Mouse (Mus musculus): ENCODE results near the gene Mkrn2. TPM values are rescaled to one million over a fixed set of nuclear protein-coding genes. Genes with fewer than 3 reads are reported as not detected.
A peak's percentile ranks its signal among the peaks of the same experiment; 100 is the strongest.

The Mkrn2 gene
- polyA plus RNA-seq, 1 experiment: 17.0 TPM

- Histone ChIP-seq H3K36me3 (ENCODE audit: control insufficient read depth, insufficient read depth) (no peaks in the 10 kb centered on the region), H3ac (ENCODE audit: control insufficient read depth, insufficient read length) (no peak overlapping the region), H3K79me2 (ENCODE audit: control insufficient read depth, insufficient read depth) (peaks cover 98% of the 10 kb centered on the region), H3K4me3 (no peak overlapping the region), H3K4me2 (ENCODE audit: low read depth) (peak overlapping the region; percentile 45), H3K27me3 (ENCODE audit: control insufficient read depth, insufficient read depth, insufficient read length) (no peaks in the 10 kb centered on the region)
- no peak for TF ChIP-seq MYOG (IDR thresholded peaks at IDR 0.05; ENCODE audit: control insufficient read depth in 1 of 3, insufficient read depth in 1 of 3, insufficient read length in 2 of 3, low read depth in 2 of 3)
- TF ChIP-seq CEBPB (IDR thresholded peaks at IDR 0.05; ENCODE audit: insufficient read depth, poor library complexity, severe bottlenecking): no peak
- TF ChIP-seq POLR2A (IDR thresholded peaks at IDR 0.05; ENCODE audit: insufficient read length, low read depth): no peak
- no peak for TF ChIP-seq USF1 (IDR thresholded peaks at IDR 0.05; ENCODE audit: low read depth)
- TF ChIP-seq TCF3 (IDR thresholded peaks at IDR 0.05; ENCODE audit: insufficient read length, low read depth): no peak
- no peak for TF ChIP-seq E2F4 (IDR thresholded peaks at IDR 0.05; ENCODE audit: insufficient read depth)
- no peak for TF ChIP-seq SRF (IDR thresholded peaks at IDR 0.05; ENCODE audit: control insufficient read depth, insufficient read length, low read depth)
- TF ChIP-seq POLR2AphosphoS2 (IDR thresholded peaks at IDR 0.05; ENCODE audit: insufficient read length, low read depth): no peak
- TF ChIP-seq REST (IDR thresholded peaks at IDR 0.05; ENCODE audit: insufficient read depth, insufficient read length): no peak
- no peak for TF ChIP-seq MYOD1 (IDR thresholded peaks at IDR 0.05; ENCODE audit: control insufficient read depth in 1 of 3, insufficient read length in 2 of 3, low read depth in 2 of 3)
Measured at GRCm38 (mm10) chr6:115650476-115651427, 49.0 kb downstream of the Mkrn2 start.

GRCm38 (mm10) chr6:115651719-115652118, 50.0 kb downstream of the Mkrn2 start:
- peak overlapping the region; percentile 45 for H3K4me2 ChIP-seq (ENCODE audit: low read depth)
- TF ChIP-seq CEBPB (IDR thresholded peaks at IDR 0.05; ENCODE audit: insufficient read depth, poor library complexity, severe bottlenecking) (no peak), POLR2A (IDR thresholded peaks at IDR 0.05; ENCODE audit: insufficient read length, low read depth) (no peak)
- no peaks in the 10 kb centered on the region for H3K36me3 ChIP-seq (ENCODE audit: control insufficient read depth, insufficient read depth)

GRCm38 (mm10) chr6:115653939-115654338, 52.2 kb downstream of the Mkrn2 start:
- Histone ChIP-seq H3K36me3 (ENCODE audit: control insufficient read depth, insufficient read depth) (no peaks in the 10 kb centered on the region), H3K79me2 (ENCODE audit: control insufficient read depth, insufficient read depth) (peaks cover 98% of the 10 kb centered on the region), H3K27me3 (ENCODE audit: control insufficient read depth, insufficient read depth, insufficient read length) (no peaks in the 10 kb centered on the region), H3K4me3 (no peak overlapping the region), H3ac (ENCODE audit: control insufficient read depth, insufficient read length) (no peak overlapping the region), H3K4me2 (ENCODE audit: low read depth) (peak overlapping the region; percentile 35)
- TF ChIP-seq MYOG (IDR thresholded peaks at IDR 0.05; ENCODE audit: control insufficient read depth in 1 of 3, insufficient read depth in 1 of 3, insufficient read length in 2 of 3, low read depth in 2 of 3): no peak
- TF ChIP-seq TCF12 (IDR thresholded peaks at IDR 0.05; ENCODE audit: insufficient read depth, poor library complexity, severe bottlenecking): no peak
- no peak for TF ChIP-seq E2F4 (IDR thresholded peaks at IDR 0.05; ENCODE audit: insufficient read depth)
- TF ChIP-seq POLR2AphosphoS2 (IDR thresholded peaks at IDR 0.05; ENCODE audit: insufficient read length, low read depth): no peak
- no peak for TF ChIP-seq REST (IDR thresholded peaks at IDR 0.05; ENCODE audit: insufficient read depth, insufficient read length)
- TF ChIP-seq SRF (IDR thresholded peaks at IDR 0.05; ENCODE audit: control insufficient read depth, insufficient read length, low read depth): no peak
- TF ChIP-seq CEBPB (IDR thresholded peaks at IDR 0.05; ENCODE audit: insufficient read depth, poor library complexity, severe bottlenecking): peak; percentile 44; the same call in 1 of the 2 replicates
- TF ChIP-seq MAX (IDR thresholded peaks at IDR 0.05; ENCODE audit: low read depth): no peak

More at GRCm38 (mm10) chr6:115651719-115652118, 50.0 kb downstream of the Mkrn2 start:
- H3K27me3 ChIP-seq (ENCODE audit: control insufficient read depth, insufficient read depth, insufficient read length): no peaks in the 10 kb centered on the region
- peaks cover 98% of the 10 kb centered on the region for H3K79me2 ChIP-seq (ENCODE audit: control insufficient read depth, insufficient read depth)
- H3K4me3 ChIP-seq: no peak overlapping the region
- H3ac ChIP-seq (ENCODE audit: control insufficient read depth, insufficient read length): no peak overlapping the region

- TF ChIP-seq TCF12 (IDR thresholded peaks at IDR 0.05; ENCODE audit: insufficient read depth, poor library complexity, severe bottlenecking) (no peak), SRF (IDR thresholded peaks at IDR 0.05; ENCODE audit: control insufficient read depth, insufficient read length, low read depth) (no peak)
- Histone ChIP-seq H3K4me2 (ENCODE audit: low read depth) (no peak overlapping the region), H3ac (ENCODE audit: control insufficient read depth, insufficient read length) (no peak overlapping the region)
Measured at GRCm38 (mm10) chr6:115658802-115659201, 57.1 kb downstream of the Mkrn2 start.

GRCm38 (mm10) chr6:115664268-115664667, 62.6 kb downstream of the Mkrn2 start:
- Histone ChIP-seq H3ac (ENCODE audit: control insufficient read depth, insufficient read length) (no peak overlapping the region), H3K79me2 (ENCODE audit: control insufficient read depth, insufficient read depth) (peaks cover 100% of the 10 kb centered on the region), H3K27me3 (ENCODE audit: control insufficient read depth, insufficient read depth, insufficient read length) (no peaks in the 10 kb centered on the region), H3K4me3 (no peak overlapping the region), H3K36me3 (ENCODE audit: control insufficient read depth, insufficient read depth) (peaks cover 10% of the 10 kb centered on the region), H3K4me2 (ENCODE audit: low read depth) (no peak overlapping the region)
- TF ChIP-seq TCF3 (IDR thresholded peaks at IDR 0.05; ENCODE audit: insufficient read length, low read depth) (no peak), MAX (IDR thresholded peaks at IDR 0.05; ENCODE audit: low read depth) (no peak), MYOD1 (IDR thresholded peaks at IDR 0.05; ENCODE audit: control insufficient read depth in 1 of 3, insufficient read length in 2 of 3, low read depth in 2 of 3) (no peak), POLR2A (IDR thresholded peaks at IDR 0.05; ENCODE audit: insufficient read length, low read depth) (no peak), E2F4 (IDR thresholded peaks at IDR 0.05; ENCODE audit: insufficient read depth) (no peak), TCF12 (IDR thresholded peaks at IDR 0.05; ENCODE audit: insufficient read depth, poor library complexity, severe bottlenecking) (no peak), CEBPB (IDR thresholded peaks at IDR 0.05; ENCODE audit: insufficient read depth, poor library complexity, severe bottlenecking) (no peak), POLR2AphosphoS2 (IDR thresholded peaks at IDR 0.05; ENCODE audit: insufficient read length, low read depth) (no peak), REST (IDR thresholded peaks at IDR 0.05; ENCODE audit: insufficient read depth, insufficient read length) (no peak), SRF (IDR thresholded peaks at IDR 0.05; ENCODE audit: control insufficient read depth, insufficient read length, low read depth) (no peak), USF1 (IDR thresholded peaks at IDR 0.05; ENCODE audit: low read depth) (no peak), MYOG (IDR thresholded peaks at IDR 0.05; ENCODE audit: control insufficient read depth in 1 of 3, insufficient read depth in 1 of 3, insufficient read length in 2 of 3, low read depth in 2 of 3) (no peak)

More at GRCm38 (mm10) chr6:115658802-115659201, 57.1 kb downstream of the Mkrn2 start:
- Histone ChIP-seq H3K36me3 (ENCODE audit: control insufficient read depth, insufficient read depth) (peaks cover 9% of the 10 kb centered on the region), H3K4me3 (no peak overlapping the region), H3K27me3 (ENCODE audit: control insufficient read depth, insufficient read depth, insufficient read length) (no peaks in the 10 kb centered on the region), H3K79me2 (ENCODE audit: control insufficient read depth, insufficient read depth) (peaks cover 98% of the 10 kb centered on the region)
